Mouse (Mus musculus) T-helper 1 cell (primary cell): Measurements from ENCODE around the gene Slc12a9.

Experiments
- in situ Hi-C: fragments of 300-600 bp; cut with MboI, MseI; formaldehyde crosslinking; loops from one replicate; pipeline ENCODE4 v1.15.1; 2025; ENCODE audit warnings: high pct_unique_total_duplicates

The Slc12a9 gene

GRCm38 (mm10) chr5:137333512-137334174 lies at the start of gene Slc12a9:
Slc12a9 (minus strand) TSS chr5:137333597.
- in situ Hi-C loops = no loop called here

GRCm38 (mm10) chr5:137381152-137381551 lies 47.8 kb upstream of the Slc12a9 start:
- in situ Hi-C loops = no loop called here

- in situ Hi-C loops = no loop called here
These were observed 44.2 kb upstream of the Slc12a9 start for GRCm38 (mm10) chr5:137377603-137378002.

- in situ Hi-C loops = no loop called here
These were observed 43.8 kb upstream of the Slc12a9 start for GRCm38 (mm10) chr5:137377176-137377575.

- in situ Hi-C loops = no loop called here
These were observed 43.3 kb upstream of the Slc12a9 start for GRCm38 (mm10) chr5:137376722-137377121.

- in situ Hi-C loops = no loop called here
These were observed 42.8 kb upstream of the Slc12a9 start for GRCm38 (mm10) chr5:137376198-137376597.

GRCm38 (mm10) chr5:137375627-137376026 lies 42.2 kb upstream of the Slc12a9 start:
- in situ Hi-C loops = no loop called here

GRCm38 (mm10) chr5:137374521-137375080 lies 41.2 kb upstream of the Slc12a9 start:
- in situ Hi-C loops = no loop called here

GRCm38 (mm10) chr5:137373371-137373950 lies 40.1 kb upstream of the Slc12a9 start:
- in situ Hi-C loops = no loop called here

GRCm38 (mm10) chr5:137369665-137370064 lies 36.3 kb upstream of the Slc12a9 start:
- in situ Hi-C loops = no loop called here

GRCm38 (mm10) chr5:137358382-137358781 lies 25.0 kb upstream of the Slc12a9 start:
- in situ Hi-C loops = no loop called here

- in situ Hi-C loops = no loop called here
These were observed 20.7 kb upstream of the Slc12a9 start for GRCm38 (mm10) chr5:137354091-137354490.

- in situ Hi-C loops = no loop called here
These were observed 18.9 kb upstream of the Slc12a9 start for GRCm38 (mm10) chr5:137352011-137352975.

GRCm38 (mm10) chr5:137351394-137351793 lies 18.0 kb upstream of the Slc12a9 start:
- in situ Hi-C loops = no loop called here

GRCm38 (mm10) chr5:137351058-137351380 lies 17.6 kb upstream of the Slc12a9 start:
- in situ Hi-C loops = no loop called here

- in situ Hi-C loops = no loop called here
These were observed 17.0 kb upstream of the Slc12a9 start for GRCm38 (mm10) chr5:137350205-137351057.

GRCm38 (mm10) chr5:137349384-137350204 lies 16.2 kb upstream of the Slc12a9 start, which contains the start of gene Ephb4:
Ephb4 (plus strand) TSS chr5:137350109.
- in situ Hi-C loops = no loop called here

- in situ Hi-C loops = no loop called here
These were observed 15.3 kb upstream of the Slc12a9 start for GRCm38 (mm10) chr5:137348482-137349383.

- in situ Hi-C loops = no loop called here
These were observed 14.5 kb upstream of the Slc12a9 start for GRCm38 (mm10) chr5:137347856-137348255.
